Mouse (Mus musculus): Measurements from ENCODE around the gene Rtkn2. TPM values are rescaled to one million over a fixed set of nuclear protein-coding genes. Genes with fewer than 3 reads are reported as not detected.
A peak's percentile ranks its signal among the peaks of the same experiment; 100 is the strongest.

The Rtkn2 gene
- total and polyA plus RNA-seq, 3 experiments = 1.1 to 1.3 TPM; not detected in 1

GRCm38 (mm10) chr10:68103078-68103855, 123.9 kb downstream of the Rtkn2 start:
- H3K79me2 ChIP-seq (ENCODE audit: control insufficient read depth, insufficient read depth, low read length, poor library complexity) = no peaks in the 10 kb centered on the region
- no peak overlapping the region for H3K9ac ChIP-seq (ENCODE audit: control insufficient read depth, low read depth, low read length, poor library complexity, severe bottlenecking)
- no peak for DNase-seq (ENCODE audit: low read depth, low spot score)
- no peaks in the 10 kb centered on the region for H3K9me3 ChIP-seq (replicated peaks; ENCODE audit: insufficient read depth, low read length)
- H3K4me1 ChIP-seq (ENCODE audit: control insufficient read depth in 1 of 2, insufficient read depth in 2 of 2, low read length in 2 of 2) = no peaks in the 10 kb centered on the region; a peak in 1 of 4 replicates
- H3K4me3 ChIP-seq (ENCODE audit: control insufficient read depth in 1 of 2, insufficient read depth in 1 of 2, low read depth in 2 of 2, low read length in 2 of 2) = no peak overlapping the region
- no peak overlapping the region for H3K27ac ChIP-seq (ENCODE audit: control insufficient read depth, low read depth, low read length)
- no peaks in the 10 kb centered on the region for H3K27me3 ChIP-seq (ENCODE audit: control insufficient read depth in 1 of 2, insufficient read depth in 2 of 2, low read length in 2 of 2)
- TF ChIP-seq JUND (IDR thresholded peaks at IDR 0.05; ENCODE audit: low read depth, low read length) (no peak), SMC3 (IDR thresholded peaks at IDR 0.05; ENCODE audit: low read depth, low read length) (no peak), KAT2A (conservative IDR thresholded peaks at IDR 0.05; ENCODE audit: low read depth, low read length) (no peak), ZMIZ1 (IDR thresholded peaks at IDR 0.05; ENCODE audit: low read depth, low read length) (no peak), GATA1 (IDR thresholded peaks at IDR 0.05; ENCODE audit: low read depth, low read length) (no peak), E2F4 (IDR thresholded peaks at IDR 0.05; ENCODE audit: borderline replicate concordance, low read depth, low read length) (no peak), UBTF (IDR thresholded peaks at IDR 0.05; ENCODE audit: borderline replicate concordance, insufficient read depth, low read depth, low read length) (no peak), RCOR1 (IDR thresholded peaks at IDR 0.05; ENCODE audit: low read depth, low read length) (no peak), ZKSCAN1 (IDR thresholded peaks at IDR 0.05; ENCODE audit: low read depth, low read length) (no peak), CTCF (IDR thresholded peaks at IDR 0.05 in 2 of 3, conservative IDR thresholded peaks at IDR 0.05 in 1 of 3; ENCODE audit: control insufficient read depth in 1 of 3, insufficient read depth in 1 of 3, low read depth in 2 of 3, low read length in 3 of 3, poor library complexity in 1 of 3, severe bottlenecking in 1 of 3) (no peak), NELFE (IDR thresholded peaks at IDR 0.05; ENCODE audit: low read depth, low read length) (no peak), ELF1 (IDR thresholded peaks at IDR 0.05; ENCODE audit: low read depth, low read length) (no peak), MAFK (IDR thresholded peaks at IDR 0.05; ENCODE audit: borderline replicate concordance, low read depth, low read length) (no peak), NRF1 (IDR thresholded peaks at IDR 0.05; ENCODE audit: insufficient read depth, low read depth, low read length, poor library complexity, severe bottlenecking) (no peak), MAZ (IDR thresholded peaks at IDR 0.05; ENCODE audit: low read depth, low read length) (no peak), RAD21 (IDR thresholded peaks at IDR 0.05; ENCODE audit: low read depth, low read length) (no peak), POLR2AphosphoS5 (IDR thresholded peaks at IDR 0.05; ENCODE audit: borderline replicate concordance, low read depth, low read length) (no peak)
- H3K36me3 ChIP-seq (ENCODE audit: control insufficient read depth in 1 of 2, insufficient read depth in 2 of 2, low read length in 2 of 2) = no peaks in the 10 kb centered on the region

- no peaks in the 10 kb centered on the region for H3K79me2 ChIP-seq (ENCODE audit: control insufficient read depth, insufficient read depth, low read length, poor library complexity)
- no peaks in the 10 kb centered on the region; a peak in 1 of 4 replicates for H3K4me1 ChIP-seq (ENCODE audit: control insufficient read depth in 1 of 2, insufficient read depth in 2 of 2, low read length in 2 of 2)
- no peaks in the 10 kb centered on the region for H3K27me3 ChIP-seq (ENCODE audit: control insufficient read depth in 1 of 2, insufficient read depth in 2 of 2, low read length in 2 of 2)
- H3K9me3 ChIP-seq (replicated peaks; ENCODE audit: insufficient read depth, low read length) = no peaks in the 10 kb centered on the region
- H3K27ac ChIP-seq (ENCODE audit: control insufficient read depth, low read depth, low read length) = no peak overlapping the region
- no peak overlapping the region for H3K9ac ChIP-seq (ENCODE audit: control insufficient read depth, low read depth, low read length, poor library complexity, severe bottlenecking)
- H3K4me3 ChIP-seq (ENCODE audit: control insufficient read depth in 1 of 2, insufficient read depth in 1 of 2, low read depth in 2 of 2, low read length in 2 of 2) = no peak overlapping the region
- TF ChIP-seq RAD21 (IDR thresholded peaks at IDR 0.05; ENCODE audit: low read depth, low read length) = no peak
- TF ChIP-seq ZMIZ1 (IDR thresholded peaks at IDR 0.05; ENCODE audit: low read depth, low read length) = no peak
- TF ChIP-seq E2F4 (IDR thresholded peaks at IDR 0.05; ENCODE audit: borderline replicate concordance, low read depth, low read length) = no peak
- no peak for TF ChIP-seq CHD2 (IDR thresholded peaks at IDR 0.05; ENCODE audit: low read length)
- no peak for TF ChIP-seq GATA1 (IDR thresholded peaks at IDR 0.05; ENCODE audit: low read depth, low read length)
- TF ChIP-seq MAZ (IDR thresholded peaks at IDR 0.05; ENCODE audit: low read depth, low read length) = no peak
- TF ChIP-seq KAT2A (conservative IDR thresholded peaks at IDR 0.05; ENCODE audit: low read depth, low read length) = no peak
- TF ChIP-seq MYC (IDR thresholded peaks at IDR 0.05; ENCODE audit: low read depth, low read length) = no peak
- no peak for TF ChIP-seq MAX (IDR thresholded peaks at IDR 0.05; ENCODE audit: low read length)
- TF ChIP-seq SIN3A (IDR thresholded peaks at IDR 0.05; ENCODE audit: low read length) = no peak
- TF ChIP-seq TCF12 (IDR thresholded peaks at IDR 0.05; ENCODE audit: low read depth, low read length) = no peak
- TF ChIP-seq CHD1 (IDR thresholded peaks at IDR 0.05; ENCODE audit: low read depth, low read length) = no peak
- TF ChIP-seq ETS1 (IDR thresholded peaks at IDR 0.05; ENCODE audit: low read depth, low read length) = no peak
- TF ChIP-seq SMC3 (IDR thresholded peaks at IDR 0.05; ENCODE audit: low read depth, low read length) = no peak
- peak; percentile 26 for DNase-seq (ENCODE audit: low read depth, low spot score)
- no peaks in the 10 kb centered on the region for H3K36me3 ChIP-seq (ENCODE audit: control insufficient read depth in 1 of 2, insufficient read depth in 2 of 2, low read length in 2 of 2)
Measured at GRCm38 (mm10) chr10:68103988-68104387, 124.6 kb downstream of the Rtkn2 start.
